Mouse (Mus musculus): ENCODE measurements around the gene Olfr983.

Gene Olfr983

GRCm38 (mm10) chr9:40093495-40093894 lies at the start of gene Olfr983:
Olfr983 (minus strand) TSS chr9:40093595.
- DNase-seq (ENCODE audit: low spot score), result no peak

- DNase-seq (ENCODE audit: low spot score), result no peak
These were observed 48.1 kb upstream of the Olfr983 start for GRCm38 (mm10) chr9:40141544-40141943.

- no peak for DNase-seq (ENCODE audit: low spot score)
These were observed 46.1 kb upstream of the Olfr983 start for GRCm38 (mm10) chr9:40139484-40139883.

GRCm38 (mm10) chr9:40136987-40137688 lies 43.7 kb upstream of the Olfr983 start:
- no peak for DNase-seq (ENCODE audit: low spot score)

GRCm38 (mm10) chr9:40130556-40130955 lies 37.2 kb upstream of the Olfr983 start:
- DNase-seq (ENCODE audit: low spot score), result no peak

GRCm38 (mm10) chr9:40130084-40130483 lies 36.7 kb upstream of the Olfr983 start, which contains the start of gene Olfr985:
Olfr985 (minus strand) TSS chr9:40130184.
- no peak for DNase-seq (ENCODE audit: low spot score)

- no peak for DNase-seq (ENCODE audit: low spot score)
These were observed 23.9 kb upstream of the Olfr983 start for GRCm38 (mm10) chr9:40117287-40117659.

- DNase-seq (ENCODE audit: low spot score), result no peak
These were observed 23.4 kb upstream of the Olfr983 start for GRCm38 (mm10) chr9:40116645-40117286.

- DNase-seq (ENCODE audit: low spot score), result no peak
These were observed 20.7 kb upstream of the Olfr983 start, which contains the start of gene Olfr984 for GRCm38 (mm10) chr9:40114106-40114505. Olfr984 (minus strand) TSS chr9:40114206.

GRCm38 (mm10) chr9:40094769-40095168 lies 1.4 kb upstream of the Olfr983 start:
- no peak for DNase-seq (ENCODE audit: low spot score)

GRCm38 (mm10) chr9:40073529-40073928 lies 19.9 kb downstream of the Olfr983 start, which contains the start of gene Olfr982:
Olfr982 (plus strand) TSS chr9:40073829.
- no peak for DNase-seq (ENCODE audit: low spot score)

GRCm38 (mm10) chr9:40050138-40050537 lies 43.3 kb downstream of the Olfr983 start:
- DNase-seq (ENCODE audit: low spot score), result no peak
